Mouse (Mus musculus) intestine, embryonic 14.5 days (tissue): Measurements from ENCODE around the gene Atp5j2. TPM values are rescaled to one million over a fixed set of nuclear protein-coding genes. Genes with fewer than 3 reads are reported as not detected.

Experiments
- ATAC-seq: fragments of 200-750 bp; cut with Nextera tagmentation; replicated peaks from 2 replicates; pipeline ENCODE4 v1.8.0; 2017; ENCODE audit warnings: low read depth, moderate number of reproducible peaks, moderate TSS enrichment, moderate library complexity; ENCODE audit not compliant: low FRiP score, low TSS enrichment
- DNase-seq: peaks from one replicate; pipeline ENCODE4 v3.0.0-alpha.2; 2018; ENCODE audit warnings: low spot score
- H3K27ac ChIP-seq: fragments of 300-500 bp; sonication (generic); 2 replicates; pipeline ENCODE4 v1.5.1; 2014; ENCODE audit warnings: low read depth, mild to moderate bottlenecking, control low read depth
- H3K27me3 ChIP-seq: fragments of 300-500 bp; sonication (generic); replicated peaks from 2 replicates; pipeline ENCODE4 v1.6.1; 2014; ENCODE audit warnings: low read length, control low read depth; ENCODE audit not compliant: control insufficient read depth, insufficient read depth
- H3K36me3 ChIP-seq: fragments of 300-500 bp; sonication (generic); 2 replicates; pipeline ENCODE4 v1.6.1; 2014; ENCODE audit warnings: low read length, control low read depth; ENCODE audit not compliant: control insufficient read depth, insufficient read depth
- H3K4me1 ChIP-seq: fragments of 300-500 bp; sonication (generic); replicated peaks from 2 replicates; pipeline ENCODE4 v1.6.1; 2014; ENCODE audit warnings: low read length, control low read depth, mixed read lengths; ENCODE audit not compliant: control insufficient read depth, insufficient read depth
- H3K4me2 ChIP-seq: fragments of 300-500 bp; sonication (generic); 2 replicates; pipeline ENCODE4 v1.6.1; 2014; ENCODE audit warnings: low read length
- H3K4me3 ChIP-seq: fragments of 300-500 bp; sonication (generic); 2 replicates; pipeline ENCODE4 v1.5.1; 2014; ENCODE audit warnings: low read depth, low read length, control low read depth, mixed read lengths
- H3K9ac ChIP-seq: fragments of 300-500 bp; sonication (generic); 2 replicates; pipeline ENCODE4 v1.6.1; 2014; ENCODE audit warnings: mild to moderate bottlenecking, low read length
- H3K9me3 ChIP-seq: fragments of 300-500 bp; sonication (generic); 2 replicates; pipeline ENCODE4 v1.6.1; 2016; ENCODE audit warnings: low read length, control low read depth; ENCODE audit not compliant: control insufficient read depth
- WGBS: fragments of 180-500 bp; shearing (Covaris S2); extraction: QIAGEN DNeasy Blood & Tissue Kit; methylation state at CpG from one replicate; pipeline ENCODE4 v1.1.7; 2014; 5-methylcytosine and 5-hydroxymethylcytosine counted together
- polyA plus RNA-seq: library from polyadenylated mRNA; unstranded; fragments of >200 nt; fragmentation: Nextera tagmentation; extraction: Ambion mirVana; gene quantifications from 2 replicates; pipeline ENCODE4 v1.2.1, GENCODE M21; 2014

Atp5j2 gene
- polyA plus RNA-seq, 1 experiment from 2014 or later: 724 TPM

GRCm38 (mm10) chr5:145190373-145190772 is 1.5 kb downstream of the Atp5j2 start:
- ATAC-seq (no peak), DNase-seq (no peak)
- H3K27ac ChIP-seq: peak overlapping the region; percentile 88; the same call in 1 of the 2 replicates
- H3K4me2 ChIP-seq: peak overlapping the region; percentile 92
- H3K27me3 ChIP-seq: no peaks in the 10 kb centered on the region
- WGBS: 48% methylated on average over 5 of the region's 5 CpGs
- H3K4me1 ChIP-seq: peaks cover 18% of the 10 kb centered on the region
- peaks cover 40% of the 10 kb centered on the region for H3K36me3 ChIP-seq
- peak overlapping the region; percentile 76 for H3K4me3 ChIP-seq
- no peaks in the 10 kb centered on the region for H3K9me3 ChIP-seq
- H3K9ac ChIP-seq: peak overlapping the region; percentile 96

- H3K4me1 ChIP-seq: peaks cover 18% of the 10 kb centered on the region
- H3K4me3 ChIP-seq: 0 out of 2 replicates have a peak overlapping the region, but pooled peaks have one; percentile 76
- no peak for ATAC-seq
- no peak for DNase-seq
- 95% methylated on average over 6 of the region's 6 CpGs for WGBS
- H3K27ac ChIP-seq: no peak overlapping the region
- H3K9ac ChIP-seq: no peak overlapping the region
- H3K27me3 ChIP-seq: no peaks in the 10 kb centered on the region
- H3K9me3 ChIP-seq: no peaks in the 10 kb centered on the region
- H3K36me3 ChIP-seq: peaks cover 40% of the 10 kb centered on the region
- H3K4me2 ChIP-seq: no peak overlapping the region
Observed at GRCm38 (mm10) chr5:145189416-145189815, 2.4 kb downstream of the Atp5j2 start.

- WGBS: 91% methylated on average over 2 of the region's 2 CpGs
- Histone ChIP-seq H3K27ac (no peak overlapping the region), H3K36me3 (peaks cover 79% of the 10 kb centered on the region), H3K4me3 (no peak overlapping the region), H3K4me1 (peaks cover 8% of the 10 kb centered on the region), H3K9me3 (no peaks in the 10 kb centered on the region), H3K4me2 (no peak overlapping the region), H3K27me3 (no peaks in the 10 kb centered on the region), H3K9ac (no peak overlapping the region)
- DNase-seq (no peak), ATAC-seq (no peak)
Observed at GRCm38 (mm10) chr5:145185244-145185643, 6.6 kb downstream of the Atp5j2 start.

- Histone ChIP-seq H3K4me3 (no peak overlapping the region), H3K4me1 (no peaks in the 10 kb centered on the region), H3K4me2 (no peak overlapping the region), H3K27ac (no peak overlapping the region), H3K9me3 (no peaks in the 10 kb centered on the region), H3K9ac (no peak overlapping the region), H3K36me3 (peaks cover 98% of the 10 kb centered on the region), H3K27me3 (no peaks in the 10 kb centered on the region)
- ATAC-seq (no peak), DNase-seq (no peak)
- whole genome bisulfite sequencing: 86% methylated on average over 18 of the region's 18 CpGs
Observed at GRCm38 (mm10) chr5:145178461-145178980, 13.3 kb downstream of the Atp5j2 start.

GRCm38 (mm10) chr5:145167306-145167661 is 24.6 kb downstream of the Atp5j2 start:
- Histone ChIP-seq H3K4me1 (peaks cover 16% of the 10 kb centered on the region), H3K4me3 (peak overlapping the region; percentile 92), H3K36me3 (peaks cover 42% of the 10 kb centered on the region), H3K27ac (peak overlapping the region; percentile 88), H3K4me2 (peak overlapping the region; percentile 95), H3K27me3 (no peaks in the 10 kb centered on the region), H3K9ac (peak overlapping the region; percentile 98), H3K9me3 (no peaks in the 10 kb centered on the region)
- ATAC-seq (peak; percentile 65), DNase-seq (no peak)
- 0% methylated on average over 27 of the region's 28 CpGs for WGBS

- Histone ChIP-seq H3K4me1 (peaks cover 16% of the 10 kb centered on the region), H3K36me3 (peaks cover 39% of the 10 kb centered on the region), H3K4me2 (peak within 1 kb of the TSS; percentile 95), H3K9me3 (no peaks in the 10 kb centered on the region), H3K9ac (peak within 1 kb of the TSS; percentile 98), H3K27ac (peak within 1 kb of the TSS; percentile 88), H3K27me3 (no peaks in the 10 kb centered on the region), H3K4me3 (peak within 1 kb of the TSS; percentile 92)
- 1% methylated on average over 51 of the region's 51 CpGs for WGBS
- DNase-seq (peak; percentile 98), ATAC-seq (peak; percentile 97)
Observed at GRCm38 (mm10) chr5:145166536-145167305, 25.1 kb downstream of the Atp5j2 start, which contains the start of the genes Ptcd1 and Cpsf4. TSS of gene Ptcd1 (minus strand) at chr5:145167108. TSS of gene Cpsf4 (plus strand) at chr5:145167213.

GRCm38 (mm10) chr5:145165184-145165583 is 26.7 kb downstream of the Atp5j2 start:
- Histone ChIP-seq H3K36me3 (peaks cover 37% of the 10 kb centered on the region), H3K9ac (no peak overlapping the region), H3K27me3 (no peaks in the 10 kb centered on the region), H3K9me3 (no peaks in the 10 kb centered on the region), H3K4me1 (peaks cover 16% of the 10 kb centered on the region), H3K4me2 (no peak overlapping the region), H3K27ac (no peak overlapping the region), H3K4me3 (no peak overlapping the region)
- ATAC-seq (no peak), DNase-seq (no peak)
- WGBS: 85% methylated on average over 15 of the region's 15 CpGs

- H3K4me2 ChIP-seq: no peak overlapping the region
- ATAC-seq (no peak), DNase-seq (no peak)
- no peak overlapping the region for H3K27ac ChIP-seq
- peaks cover 40% of the 10 kb centered on the region for H3K36me3 ChIP-seq
- H3K4me3 ChIP-seq: no peak overlapping the region
- no peaks in the 10 kb centered on the region for H3K9me3 ChIP-seq
- H3K4me1 ChIP-seq: peaks cover 16% of the 10 kb centered on the region
- 51% methylated on average over 3 of the region's 3 CpGs for WGBS
- no peaks in the 10 kb centered on the region for H3K27me3 ChIP-seq
- H3K9ac ChIP-seq: no peak overlapping the region
Observed at GRCm38 (mm10) chr5:145164710-145165109, 27.2 kb downstream of the Atp5j2 start.
